Mouse (Mus musculus): Measurements from ENCODE around the gene Ifna1.

- TF ChIP-seq CTCF (conservative IDR thresholded peaks at IDR 0.05; ENCODE audit: low read length) (no peak), NANOG (IDR thresholded peaks at IDR 0.05; ENCODE audit: borderline replicate concordance, low read length) (no peak), POU5F1 (IDR thresholded peaks at IDR 0.05; ENCODE audit: borderline replicate concordance, low read length) (no peak)
Observed at GRCm38 (mm10) chr4:88880101-88880500, 30.2 kb downstream of the Ifna1 start, which contains the start of gene Ifne.
